Mouse (Mus musculus) myocyte (in vitro differentiated cells): ENCODE results near the gene Ulk4.

Source experiments
- CEBPB ChIP-seq: IDR thresholded peaks from 2 replicates; pipeline ENCODE4 v1.6.1; 2011; ENCODE audit warnings: mild to moderate bottlenecking, moderate library complexity; ENCODE audit not compliant: poor library complexity, insufficient read depth, severe bottlenecking
- E2F4 ChIP-seq: IDR thresholded peaks from one replicate; pipeline ENCODE4 v1.6.1; 2011; ENCODE audit warnings: mild to moderate bottlenecking, control low read depth, moderate library complexity; ENCODE audit not compliant: insufficient read depth
- MAX ChIP-seq: IDR thresholded peaks from one replicate; pipeline ENCODE4 v1.6.1; 2011; ENCODE audit warnings: low read depth, mild to moderate bottlenecking, control low read depth
- MYOD1 ChIP-seq, 3 experiments: IDR thresholded peaks; one replicate each; pipeline ENCODE4 v1.6.1; 2011; ENCODE audit warnings: control low read depth in 2 of 3, low read depth in 2 of 3, mild to moderate bottlenecking in 2 of 3, moderate library complexity in 1 of 3; ENCODE audit not compliant: insufficient read length in 2 of 3, control insufficient read depth in 1 of 3
- POLR2A ChIP-seq: IDR thresholded peaks from one replicate; pipeline ENCODE4 v1.6.1; 2011; ENCODE audit warnings: low read depth, mild to moderate bottlenecking, control low read depth, moderate library complexity; ENCODE audit not compliant: insufficient read length
- POLR2AphosphoS2 ChIP-seq: IDR thresholded peaks from one replicate; pipeline ENCODE4 v1.6.1; 2011; ENCODE audit warnings: low read depth, control low read depth; ENCODE audit not compliant: insufficient read length
- REST ChIP-seq: IDR thresholded peaks from one replicate; pipeline ENCODE4 v1.6.1; 2011; ENCODE audit warnings: mild to moderate bottlenecking, control low read depth, moderate library complexity; ENCODE audit not compliant: insufficient read depth, insufficient read length
- TCF12 ChIP-seq: IDR thresholded peaks from one replicate; pipeline ENCODE4 v1.6.1; 2011; ENCODE audit warnings: mild to moderate bottlenecking, control low read depth; ENCODE audit not compliant: poor library complexity, insufficient read depth, severe bottlenecking
- USF1 ChIP-seq: IDR thresholded peaks from one replicate; pipeline ENCODE4 v1.6.1; 2011; ENCODE audit warnings: low read depth, mild to moderate bottlenecking, control low read depth, moderate library complexity

GRCm38 (mm10) chr9:121001681-121002540 lies 275.1 kb downstream of the Ulk4 start:
- TF ChIP-seq USF1 (no peak), TCF12 (no peak), POLR2A (no peak), E2F4 (no peak), MYOD1 (IDR thresholded peaks at IDR 0.05; ENCODE audit: control insufficient read depth in 1 of 3, insufficient read length in 2 of 3, low read depth in 2 of 3) (peak in 1 of 3 experiments; percentile 2), MAX (no peak), REST (no peak), CEBPB (no peak), POLR2AphosphoS2 (no peak)
